Mouse (Mus musculus): Measurements from ENCODE around the gene Gigyf1. TPM values are rescaled to one million over a fixed set of nuclear protein-coding genes. Genes with fewer than 3 reads are reported as not detected.

The Gigyf1 gene
- 17.4 and 18.1 TPM in 2 replicates for polyA plus RNA-seq (2016; fragmentation: Nextera tagmentation; extraction: Ambion mirVana)

DNA sequence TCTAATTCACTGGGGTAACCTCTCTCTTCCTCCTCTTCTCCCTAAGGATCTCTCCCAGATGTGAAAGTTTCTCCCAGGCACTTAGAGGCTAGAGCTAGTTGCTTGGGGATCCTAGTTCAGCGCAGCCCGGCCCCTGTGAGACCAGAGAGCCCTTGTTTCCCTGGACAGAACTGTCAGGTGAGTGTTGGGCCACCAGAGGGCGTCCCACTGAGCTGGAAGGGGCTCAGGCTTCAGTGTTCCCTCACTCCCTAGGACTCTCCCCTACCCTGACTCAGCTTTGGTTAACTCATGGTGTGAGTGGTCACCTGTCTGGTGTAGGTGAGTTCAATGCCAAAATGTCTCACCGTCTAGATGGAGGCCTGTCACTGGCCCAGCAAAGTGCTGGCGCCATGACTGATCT lies at the start of gene Gigyf1:
Gigyf1 (plus strand) TSS at position 113 of the 400 bp plus-strand sequence.
- Histone ChIP-seq H3K4me1 (peaks cover 19% of the 10 kb centered on the region; the same call in 1 of the 2 replicates), H3K27me3 (no peaks in the 10 kb centered on the region), H3K9me3 (no peaks in the 10 kb centered on the region), H3K4me3 (no peak within 1 kb of the TSS), H3K4me2 (replicated peaks) (no peak within 1 kb of the TSS), H3K27ac (no peak within 1 kb of the TSS), H3K9ac (no peak within 1 kb of the TSS), H3K36me3 (peaks cover 70% of the 10 kb centered on the region)
- WGBS = 73% methylated on average over 5 of the region's 5 CpGs
- no peak for ATAC-seq (ENCODE audit: insufficient number of reproducible peaks, insufficient read depth, low FRiP score, low TSS enrichment)

DNA sequence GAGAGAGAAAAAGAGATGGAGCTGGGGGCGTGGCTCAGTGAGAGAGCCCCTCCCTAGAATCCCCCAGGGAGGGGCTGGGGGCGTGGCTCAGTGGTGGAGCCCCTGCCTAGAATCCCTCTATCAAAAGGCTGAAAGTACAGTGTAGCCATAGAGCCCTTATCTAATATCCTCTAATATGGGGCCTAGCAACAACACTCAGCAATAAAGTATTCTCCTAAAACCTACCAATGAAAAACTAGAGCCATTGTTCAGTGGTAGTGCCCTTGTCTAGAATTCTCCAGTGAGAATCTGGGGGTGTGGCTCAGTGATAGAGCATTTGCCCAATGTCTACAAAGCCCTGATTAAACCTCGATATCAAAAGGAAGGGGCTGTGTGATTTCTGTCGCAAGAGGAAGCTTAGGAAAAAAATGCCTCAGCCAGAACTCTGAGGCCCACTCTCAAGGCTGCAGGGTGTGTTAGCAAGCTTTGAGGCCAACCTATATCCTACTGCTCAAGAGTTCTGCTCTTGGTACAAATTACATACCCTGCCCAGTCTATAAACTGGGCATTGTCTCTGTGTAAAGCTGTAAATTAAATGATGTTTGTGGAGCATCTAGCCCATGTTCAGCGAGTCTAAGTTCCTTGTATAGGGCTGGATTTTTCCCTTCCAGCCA lies 46.0 kb upstream of the Gigyf1 start:
- no peak overlapping the region for H3K4me3 ChIP-seq
- no peaks in the 10 kb centered on the region for H3K9me3 ChIP-seq
- H3K4me2 ChIP-seq (replicated peaks) = no peak overlapping the region
- no peak for ATAC-seq (ENCODE audit: insufficient number of reproducible peaks, insufficient read depth, low FRiP score, low TSS enrichment)
- H3K27me3 ChIP-seq = no peaks in the 10 kb centered on the region
- no peaks in the 10 kb centered on the region for H3K4me1 ChIP-seq
- H3K27ac ChIP-seq = no peak overlapping the region
- 72% methylated on average over 5 of the region's 5 CpGs for WGBS
- H3K9ac ChIP-seq = no peak overlapping the region
- no peaks in the 10 kb centered on the region for H3K36me3 ChIP-seq

DNA sequence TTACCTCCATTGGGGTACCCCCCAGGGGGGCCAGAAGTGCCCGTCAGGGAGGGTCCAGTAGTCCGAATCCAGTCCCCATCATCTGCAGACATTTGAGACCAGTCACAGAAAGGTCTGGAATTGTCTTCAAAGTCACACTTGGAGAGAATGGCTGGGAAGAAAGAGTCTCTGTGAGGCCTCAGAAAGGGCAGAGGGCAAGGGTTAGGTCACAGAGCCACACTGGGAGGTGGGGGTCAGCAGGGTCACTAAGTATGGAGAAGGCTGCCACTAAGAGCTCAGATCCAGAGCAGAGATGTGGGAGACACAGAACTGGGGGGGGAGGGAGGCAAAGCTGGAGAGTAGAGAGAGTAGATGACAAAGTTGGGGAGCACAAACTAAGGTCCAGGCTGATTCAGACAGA lies 44.0 kb upstream of the Gigyf1 start:
- WGBS = 8% methylated on average over 2 of the region's 2 CpGs

DNA sequence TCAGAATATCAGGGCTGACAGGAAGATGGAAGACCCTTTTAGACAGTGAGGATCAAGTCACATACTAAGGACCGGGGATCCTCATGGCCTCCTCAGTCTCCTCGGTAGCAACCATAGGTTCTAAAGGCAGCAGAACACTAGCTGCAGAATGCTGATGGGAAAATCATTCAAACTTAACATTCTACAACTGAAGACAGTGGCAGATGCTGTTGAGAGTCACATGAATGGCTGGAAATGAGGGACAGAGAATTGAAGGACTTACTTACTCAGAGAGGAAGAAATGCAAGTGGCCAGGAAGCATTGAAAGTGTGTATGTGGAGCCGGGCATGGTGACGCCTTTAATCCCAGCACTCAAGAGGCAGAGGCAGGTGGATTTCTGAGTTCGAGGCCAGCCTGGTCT lies 41.4 kb upstream of the Gigyf1 start, which contains the start of gene Zan:
Zan (minus strand) TSS at position 101 of the 400 bp plus-strand sequence.
- ATAC-seq (ENCODE audit: insufficient number of reproducible peaks, insufficient read depth, low FRiP score, low TSS enrichment) = no peak
- 82% methylated on average over 5 of the region's 5 CpGs for WGBS

More for the DNA sequence above, 44.0 kb upstream of the Gigyf1 start:
- H3K9ac ChIP-seq = no peak overlapping the region
- H3K4me3 ChIP-seq = no peak overlapping the region
- no peak overlapping the region for H3K4me2 ChIP-seq (replicated peaks)
- no peaks in the 10 kb centered on the region for H3K9me3 ChIP-seq
- no peak overlapping the region for H3K27ac ChIP-seq
- no peaks in the 10 kb centered on the region for H3K4me1 ChIP-seq
- no peaks in the 10 kb centered on the region for H3K27me3 ChIP-seq
- H3K36me3 ChIP-seq = no peaks in the 10 kb centered on the region
- ATAC-seq (ENCODE audit: insufficient number of reproducible peaks, insufficient read depth, low FRiP score, low TSS enrichment) = no peak

DNA sequence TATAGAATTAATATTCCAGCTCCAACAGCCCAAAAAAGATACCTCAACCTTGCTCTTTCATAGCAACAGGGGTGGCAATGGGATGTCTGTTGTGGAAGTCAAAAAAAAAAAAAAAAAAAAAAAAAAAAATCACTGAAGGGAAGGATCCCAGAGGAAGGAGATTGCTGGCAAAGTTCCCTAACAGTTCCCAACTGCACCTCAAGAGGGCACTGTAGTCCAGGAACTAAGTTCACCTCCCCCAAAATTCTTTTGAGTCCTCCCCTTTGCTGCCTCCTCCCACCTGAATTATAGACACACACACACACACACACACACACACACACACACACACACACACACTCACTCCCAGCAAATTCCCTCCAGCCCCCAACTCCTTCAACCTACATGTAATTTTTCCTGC lies 37.2 kb upstream of the Gigyf1 start:
- Histone ChIP-seq H3K4me3 (no peak overlapping the region), H3K27ac (no peak overlapping the region), H3K9me3 (no peaks in the 10 kb centered on the region), H3K36me3 (no peaks in the 10 kb centered on the region), H3K27me3 (peaks cover 13% of the 10 kb centered on the region; the same call in 1 of the 2 replicates), H3K4me1 (peaks cover 11% of the 10 kb centered on the region; the same call in 1 of the 2 replicates), H3K4me2 (replicated peaks) (no peak overlapping the region), H3K9ac (no peak overlapping the region)
- ATAC-seq (ENCODE audit: insufficient number of reproducible peaks, insufficient read depth, low FRiP score, low TSS enrichment) = no peak

More for the DNA sequence above, 41.4 kb upstream of the Gigyf1 start, which contains the start of gene Zan:
- no peaks in the 10 kb centered on the region for H3K27me3 ChIP-seq
- H3K9me3 ChIP-seq = no peaks in the 10 kb centered on the region
- H3K4me1 ChIP-seq = 0 out of 2 replicates have a peak, but pooled peaks cover 2% of the 10 kb centered on the region
- no peak within 1 kb of the TSS for H3K4me2 ChIP-seq (replicated peaks)
- no peak within 1 kb of the TSS for H3K27ac ChIP-seq
- no peak within 1 kb of the TSS for H3K9ac ChIP-seq
- no peaks in the 10 kb centered on the region for H3K36me3 ChIP-seq
- H3K4me3 ChIP-seq = no peak within 1 kb of the TSS

DNA sequence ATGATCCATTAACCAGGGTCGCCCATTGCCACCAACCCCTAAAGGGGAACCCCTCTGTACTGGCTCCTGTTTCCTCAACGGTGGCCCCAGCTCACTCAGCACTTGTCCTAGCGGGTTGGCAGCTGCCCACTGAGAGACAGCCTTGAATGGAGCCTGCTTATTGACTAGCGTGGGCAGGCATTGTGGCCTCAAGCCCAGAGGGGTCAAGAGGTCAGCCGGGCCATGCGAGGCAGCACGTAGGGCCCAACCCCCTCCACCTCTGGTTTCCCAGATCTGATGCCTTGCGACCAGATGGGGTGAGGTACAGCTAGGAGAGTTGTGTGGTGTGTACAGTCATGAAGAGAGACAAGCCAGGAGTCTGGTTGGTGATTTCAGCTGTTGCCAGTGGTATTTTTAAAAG lies 36.5 kb upstream of the Gigyf1 start:
- H3K27me3 ChIP-seq = peaks cover 19% of the 10 kb centered on the region; the same call in 1 of the 2 replicates
- WGBS = 21% methylated on average over 8 of the region's 8 CpGs
- no peaks in the 10 kb centered on the region for H3K36me3 ChIP-seq
- no peak overlapping the region for H3K27ac ChIP-seq
- ATAC-seq (ENCODE audit: insufficient number of reproducible peaks, insufficient read depth, low FRiP score, low TSS enrichment) = no peak
- H3K9ac ChIP-seq = no peak overlapping the region
- no peak overlapping the region for H3K4me2 ChIP-seq (replicated peaks)
- H3K4me3 ChIP-seq = no peak overlapping the region
- H3K4me1 ChIP-seq = peaks cover 15% of the 10 kb centered on the region; the same call in 1 of the 2 replicates
- no peaks in the 10 kb centered on the region for H3K9me3 ChIP-seq

DNA sequence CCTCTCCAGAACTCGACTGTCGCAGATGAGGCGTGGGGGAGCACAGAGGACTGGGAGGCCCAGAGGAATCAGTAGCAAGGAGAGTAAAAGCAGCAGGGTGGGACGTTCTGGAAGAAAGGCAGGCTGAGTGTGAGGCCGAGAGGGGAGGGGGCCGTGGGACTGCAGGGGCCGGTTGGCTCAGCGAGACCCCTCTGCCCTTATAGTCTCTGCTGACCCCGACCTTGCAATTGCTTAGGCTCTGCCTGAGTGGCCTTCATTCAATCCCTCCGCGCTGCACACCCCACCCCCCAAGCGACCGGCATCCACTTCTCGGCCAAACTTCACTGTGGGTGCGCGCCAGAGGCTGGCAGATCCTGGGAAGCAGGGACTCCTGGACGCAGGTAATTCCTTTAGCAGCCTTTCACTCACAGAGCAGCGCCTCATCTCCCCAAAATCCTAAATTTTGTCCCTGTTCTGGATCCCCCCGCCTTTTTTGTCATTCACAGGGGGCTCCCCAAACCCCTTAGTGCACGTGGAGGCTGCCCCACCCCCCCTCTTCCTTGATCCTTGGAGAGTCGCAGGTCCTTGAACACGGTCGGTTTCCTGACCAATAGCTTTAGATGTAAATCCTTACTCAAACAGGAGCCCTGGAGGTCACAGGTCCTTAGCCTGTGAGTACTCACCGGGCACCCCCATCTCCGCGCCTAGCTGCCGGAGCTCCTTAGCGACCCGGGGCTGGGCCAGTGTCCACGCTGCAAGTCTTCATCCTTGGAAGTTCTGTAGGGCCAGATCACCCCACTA lies 33.1 kb upstream of the Gigyf1 start:
- Histone ChIP-seq H3K27me3 (peaks cover 21% of the 10 kb centered on the region; the same call in 1 of the 2 replicates), H3K27ac (no peak overlapping the region), H3K9ac (peak overlapping the region; percentile 36; the same call in 1 of the 2 replicates), H3K36me3 (no peaks in the 10 kb centered on the region), H3K9me3 (no peaks in the 10 kb centered on the region), H3K4me2 (replicated peaks) (peak overlapping the region; percentile 67), H3K4me3 (peak overlapping the region; percentile 32), H3K4me1 (peaks cover 15% of the 10 kb centered on the region; the same call in 1 of the 2 replicates)
- WGBS = 7% methylated on average over 30 of the region's 30 CpGs
- ATAC-seq (ENCODE audit: insufficient number of reproducible peaks, insufficient read depth, low FRiP score, low TSS enrichment) = no peak

DNA sequence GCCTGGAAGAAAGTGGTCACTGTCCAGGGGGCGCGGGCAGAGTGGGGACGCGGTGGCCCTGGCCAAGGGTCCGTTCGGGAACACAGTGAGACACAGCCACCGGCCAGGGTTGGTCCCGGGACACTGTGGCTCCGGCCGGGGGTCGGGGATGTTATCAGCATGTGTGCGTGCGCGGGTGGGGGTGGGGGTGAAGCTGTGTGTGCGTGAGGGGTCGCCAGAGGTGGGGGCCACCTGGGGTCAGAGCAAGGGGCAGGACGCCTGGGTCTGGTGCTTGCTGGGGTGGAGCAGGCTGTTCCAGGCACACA lies 32.5 kb upstream of the Gigyf1 start:
- H3K9ac ChIP-seq = peak overlapping the region; percentile 36; the same call in 1 of the 2 replicates
- ATAC-seq (ENCODE audit: insufficient number of reproducible peaks, insufficient read depth, low FRiP score, low TSS enrichment) = no peak
- under 1% methylated on average over 16 of the region's 17 CpGs for WGBS

DNA sequence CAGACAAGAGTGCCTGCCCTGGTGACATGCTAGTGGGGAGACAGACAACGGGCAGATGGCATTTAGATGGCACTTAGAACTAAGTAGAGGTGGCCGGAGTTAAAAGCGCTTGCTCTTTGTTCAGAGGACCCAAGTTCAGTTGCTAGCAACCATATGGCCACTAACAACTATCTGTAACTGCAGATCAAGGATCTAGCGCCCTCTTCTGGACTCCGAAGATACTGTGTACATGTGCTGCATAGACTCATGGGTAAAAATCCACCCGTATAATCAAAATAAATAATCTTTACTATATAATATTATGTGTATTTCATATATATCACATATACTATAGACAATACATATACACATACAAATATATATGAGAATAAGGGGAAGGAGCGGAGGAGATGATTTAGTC lies 30.7 kb upstream of the Gigyf1 start:
- 84% methylated on average over 7 of the region's 7 CpGs for WGBS
- Histone ChIP-seq H3K4me1 (peaks cover 12% of the 10 kb centered on the region; the same call in 1 of the 2 replicates), H3K27me3 (peaks cover 21% of the 10 kb centered on the region; the same call in 1 of the 2 replicates), H3K27ac (no peak overlapping the region), H3K9me3 (no peaks in the 10 kb centered on the region), H3K9ac (no peak overlapping the region), H3K4me3 (no peak overlapping the region), H3K4me2 (replicated peaks) (no peak overlapping the region), H3K36me3 (no peaks in the 10 kb centered on the region)
- ATAC-seq (ENCODE audit: insufficient number of reproducible peaks, insufficient read depth, low FRiP score, low TSS enrichment) = no peak

More for the DNA sequence above, 32.5 kb upstream of the Gigyf1 start:
- no peaks in the 10 kb centered on the region for H3K36me3 ChIP-seq
- H3K27me3 ChIP-seq = peaks cover 21% of the 10 kb centered on the region; the same call in 1 of the 2 replicates
- H3K4me3 ChIP-seq = peak overlapping the region; percentile 32
- peak overlapping the region; percentile 67 for H3K4me2 ChIP-seq (replicated peaks)
- H3K27ac ChIP-seq = no peak overlapping the region
- peaks cover 15% of the 10 kb centered on the region; the same call in 1 of the 2 replicates for H3K4me1 ChIP-seq
- H3K9me3 ChIP-seq = no peaks in the 10 kb centered on the region

DNA sequence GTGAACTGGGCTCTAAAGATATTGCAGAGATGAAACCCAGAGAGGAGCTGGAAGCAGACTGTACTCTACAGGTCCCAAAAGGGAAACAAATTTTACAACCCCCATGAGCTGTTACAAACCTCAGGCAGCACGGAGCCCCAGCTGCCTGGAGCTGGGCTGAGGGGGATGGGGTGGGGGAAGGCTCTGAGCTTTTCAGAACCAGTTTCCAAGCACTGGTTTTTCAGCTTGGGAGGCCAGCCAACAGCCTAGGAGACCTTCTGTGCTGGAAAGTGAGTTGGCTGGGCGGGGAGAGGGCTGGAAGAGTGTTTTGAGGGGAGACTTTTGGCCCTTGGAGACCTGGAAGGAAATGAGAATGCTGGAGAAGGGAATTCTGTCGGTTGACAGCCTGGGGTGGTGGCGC lies 26.8 kb upstream of the Gigyf1 start:
- Histone ChIP-seq H3K4me2 (replicated peaks) (no peak overlapping the region), H3K27ac (no peak overlapping the region), H3K4me1 (no peaks in the 10 kb centered on the region), H3K9me3 (no peaks in the 10 kb centered on the region), H3K9ac (no peak overlapping the region), H3K36me3 (no peaks in the 10 kb centered on the region), H3K27me3 (peaks cover 4% of the 10 kb centered on the region; the same call in 1 of the 2 replicates), H3K4me3 (no peak overlapping the region)
- WGBS = 57% methylated on average over 4 of the region's 4 CpGs
- no peak for ATAC-seq (ENCODE audit: insufficient number of reproducible peaks, insufficient read depth, low FRiP score, low TSS enrichment)

DNA sequence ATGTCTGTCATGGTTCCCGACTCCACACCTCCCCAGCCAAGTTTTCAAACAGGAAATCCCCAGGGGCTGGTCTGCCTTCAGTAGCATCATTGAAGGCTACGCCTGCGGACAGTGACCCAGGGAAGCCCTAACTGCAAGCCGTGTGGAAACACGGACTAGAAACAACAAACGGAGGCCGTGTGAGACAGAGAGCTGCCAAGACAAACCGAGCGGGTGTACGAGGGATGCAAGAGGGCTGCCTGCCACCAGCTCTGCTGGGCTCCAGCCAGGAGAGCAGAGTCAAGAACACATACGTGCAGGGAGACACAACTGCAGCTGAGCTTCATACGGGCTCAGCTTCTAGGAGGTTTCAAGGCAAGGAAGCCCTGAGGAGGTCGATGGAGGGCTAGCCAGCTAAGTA lies 24.5 kb upstream of the Gigyf1 start:
- Histone ChIP-seq H3K27ac (no peak overlapping the region), H3K4me1 (no peaks in the 10 kb centered on the region), H3K9me3 (no peaks in the 10 kb centered on the region), H3K4me3 (no peak overlapping the region), H3K4me2 (replicated peaks) (no peak overlapping the region), H3K36me3 (no peaks in the 10 kb centered on the region), H3K27me3 (no peaks in the 10 kb centered on the region), H3K9ac (no peak overlapping the region)
- 68% methylated on average over 13 of the region's 13 CpGs for WGBS
- no peak for ATAC-seq (ENCODE audit: insufficient number of reproducible peaks, insufficient read depth, low FRiP score, low TSS enrichment)

DNA sequence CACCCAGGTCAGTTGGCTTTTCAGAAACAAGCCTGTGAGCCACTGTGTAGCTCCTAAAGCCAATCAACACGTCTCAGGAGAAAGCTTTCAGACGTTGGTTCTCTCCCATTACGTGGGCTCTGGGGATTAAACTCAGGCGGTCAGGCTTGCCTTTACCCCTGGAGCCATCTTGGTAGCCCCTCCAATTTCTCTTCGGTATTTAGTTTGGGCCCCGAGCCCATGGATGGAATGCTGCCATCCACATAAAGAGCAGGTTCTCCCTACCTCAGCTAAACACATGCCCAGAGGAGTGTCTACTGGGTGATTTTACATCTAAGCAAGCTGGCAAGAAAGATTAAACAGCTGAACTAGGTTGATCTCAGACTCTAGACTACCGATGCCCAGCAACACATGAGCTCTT lies 18.2 kb upstream of the Gigyf1 start:
- no peak overlapping the region for H3K27ac ChIP-seq
- no peaks in the 10 kb centered on the region for H3K9me3 ChIP-seq
- no peak overlapping the region for H3K9ac ChIP-seq
- no peak for ATAC-seq (ENCODE audit: insufficient number of reproducible peaks, insufficient read depth, low FRiP score, low TSS enrichment)
- no peak overlapping the region for H3K4me2 ChIP-seq (replicated peaks)
- WGBS = 91% methylated on average over 7 of the region's 7 CpGs
- no peak overlapping the region for H3K4me3 ChIP-seq
- H3K4me1 ChIP-seq = peaks cover 8% of the 10 kb centered on the region
- no peaks in the 10 kb centered on the region for H3K27me3 ChIP-seq
- H3K36me3 ChIP-seq = peaks cover 11% of the 10 kb centered on the region; the same call in 1 of the 2 replicates
